Mouse (Mus musculus): ENCODE results near the gene Ppp1r1a. TPM values are rescaled to one million over a fixed set of nuclear protein-coding genes. Genes with fewer than 3 reads are reported as not detected.

Gene Ppp1r1a
- polyA plus RNA-seq, 1 experiment from 2014 or later: 110 TPM

DNA sequence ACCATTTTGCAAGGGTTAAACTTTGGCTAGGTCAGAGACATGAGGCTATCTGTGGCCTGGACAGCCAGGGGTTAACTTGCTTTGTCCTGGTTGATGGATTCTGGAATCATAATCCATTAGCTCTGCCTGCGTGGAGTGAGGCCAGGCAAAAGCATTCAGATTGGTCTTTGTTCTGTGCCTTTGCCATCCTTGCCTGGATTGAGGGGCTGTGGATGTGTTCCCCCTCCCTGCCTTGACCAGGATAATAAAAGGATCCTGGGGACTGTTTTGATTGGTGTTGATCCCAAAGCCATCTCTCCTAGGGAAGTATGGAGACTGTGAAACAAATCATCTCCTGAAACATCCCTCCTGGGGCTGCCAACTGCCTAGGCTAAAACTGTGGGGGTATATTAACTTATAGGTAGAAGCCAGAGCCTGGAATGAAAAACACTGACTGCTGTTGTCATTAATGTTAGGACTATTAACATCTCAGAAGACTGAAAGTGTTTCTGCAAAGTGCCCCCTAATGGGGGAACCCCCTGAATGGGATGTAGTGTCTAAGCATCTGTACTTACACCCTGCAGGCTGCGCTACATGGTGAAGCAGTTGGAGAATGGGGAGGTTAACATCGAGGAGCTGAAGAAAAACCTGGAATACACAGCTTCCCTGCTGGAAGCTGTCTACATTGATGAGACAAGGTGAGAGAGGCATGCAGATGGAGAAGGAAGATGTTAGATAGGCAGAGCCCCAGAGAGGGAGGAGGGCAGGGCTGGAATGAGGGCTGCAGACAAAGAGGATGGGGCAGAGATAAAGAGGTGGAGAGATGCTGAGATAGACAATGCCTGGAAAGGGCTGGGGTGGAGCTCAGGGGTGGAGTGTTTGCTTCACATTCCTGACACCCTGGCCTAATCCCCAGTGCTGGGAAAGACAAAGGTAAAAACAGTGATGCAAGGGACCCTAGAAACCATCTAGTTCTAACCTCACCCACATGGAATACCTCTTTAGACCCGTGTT lies 18.1 kb downstream of the Ppp1r1a start:
- peak overlapping the region; percentile 93 for H3K27ac ChIP-seq (ENCODE audit: low read depth, low read length)
- no peaks in the 10 kb centered on the region for H3K9me3 ChIP-seq (ENCODE audit: control insufficient read depth, low read length)
- peaks cover 11% of the 10 kb centered on the region; the same call in 1 of the 2 replicates for H3K36me3 ChIP-seq (ENCODE audit: control insufficient read depth, insufficient read depth, low read length)
- peak overlapping the region; percentile 32; the same call in 1 of the 2 replicates for H3K9ac ChIP-seq (replicated peaks; ENCODE audit: low read depth, low read length)
- H3K4me3 ChIP-seq (ENCODE audit: low read depth, low read length): no peak overlapping the region
- peak; percentile 71 for ATAC-seq (ENCODE audit: low read depth)
- 17% methylated on average over 4 of the region's 4 CpGs for WGBS
- peaks cover 25% of the 10 kb centered on the region for H3K4me1 ChIP-seq (ENCODE audit: control insufficient read depth, insufficient read depth, low read length)
- H3K4me2 ChIP-seq (ENCODE audit: low read depth, low read length): peak overlapping the region; percentile 26; the same call in 1 of the 2 replicates
- H3K27me3 ChIP-seq (ENCODE audit: control insufficient read depth, insufficient read depth, low read length): no peaks in the 10 kb centered on the region

- Histone ChIP-seq H3K36me3 (ENCODE audit: control insufficient read depth, insufficient read depth, low read length) (peaks cover 8% of the 10 kb centered on the region; the same call in 1 of the 2 replicates), H3K9ac (replicated peaks; ENCODE audit: low read depth, low read length) (no peak overlapping the region; the same call in 1 of the 2 replicates), H3K4me1 (ENCODE audit: control insufficient read depth, insufficient read depth, low read length) (peaks cover 29% of the 10 kb centered on the region), H3K9me3 (ENCODE audit: control insufficient read depth, low read length) (no peaks in the 10 kb centered on the region), H3K4me3 (ENCODE audit: low read depth, low read length) (no peak overlapping the region), H3K27ac (ENCODE audit: low read depth, low read length) (peak overlapping the region; percentile 93), H3K27me3 (ENCODE audit: control insufficient read depth, insufficient read depth, low read length) (no peaks in the 10 kb centered on the region), H3K4me2 (ENCODE audit: low read depth, low read length) (no peak overlapping the region; the same call in 1 of the 2 replicates)
- 2% methylated on average over 5 of the region's 5 CpGs for WGBS
- peak; percentile 62 for ATAC-seq (ENCODE audit: low read depth)
These were observed 19.0 kb downstream of the Ppp1r1a start for GRCm38 (mm10) chr15:103518600-103519385.

DNA sequence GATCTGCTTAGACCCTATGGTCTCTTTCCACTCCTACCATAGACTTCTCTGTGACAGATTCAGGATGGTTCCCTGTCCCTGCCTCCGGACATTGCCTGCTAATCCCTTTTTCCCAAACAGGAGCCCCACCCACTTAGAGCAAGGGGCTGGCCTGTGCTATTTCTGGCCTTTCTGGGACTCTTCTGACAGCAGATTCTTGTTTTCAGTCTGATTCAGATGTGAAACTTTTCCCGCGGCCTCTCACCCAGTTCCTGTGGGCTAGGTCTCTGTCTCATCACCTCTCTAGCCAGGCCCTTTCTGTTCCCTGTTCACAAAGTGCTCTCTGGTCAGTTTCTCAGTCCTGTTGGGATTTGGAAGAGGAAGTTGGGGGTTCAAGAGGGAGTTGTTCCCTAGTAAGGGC lies 22.9 kb downstream of the Ppp1r1a start:
- H3K4me3 ChIP-seq (ENCODE audit: low read depth, low read length): no peak overlapping the region

GRCm38 (mm10) chr15:103514119-103514518 lies 23.7 kb downstream of the Ppp1r1a start:
- Histone ChIP-seq H3K9ac (replicated peaks; ENCODE audit: low read depth, low read length) (0 out of 2 replicates have a peak overlapping the region, but pooled peaks have one; percentile 37), H3K4me2 (ENCODE audit: low read depth, low read length) (peak overlapping the region; percentile 42), H3K9me3 (ENCODE audit: control insufficient read depth, low read length) (no peaks in the 10 kb centered on the region), H3K27ac (ENCODE audit: low read depth, low read length) (peak overlapping the region; percentile 75), H3K4me3 (ENCODE audit: low read depth, low read length) (peak overlapping the region; percentile 14; the same call in 1 of the 2 replicates), H3K36me3 (ENCODE audit: control insufficient read depth, insufficient read depth, low read length) (no peaks in the 10 kb centered on the region), H3K27me3 (ENCODE audit: control insufficient read depth, insufficient read depth, low read length) (no peaks in the 10 kb centered on the region), H3K4me1 (ENCODE audit: control insufficient read depth, insufficient read depth, low read length) (peaks cover 26% of the 10 kb centered on the region)
- ATAC-seq (ENCODE audit: low read depth): peak; percentile 92
- 1% methylated on average over 10 of the region's 10 CpGs for WGBS

More for the DNA sequence above, 22.9 kb downstream of the Ppp1r1a start:
- 49% methylated on average over 3 of the region's 3 CpGs for WGBS
- Histone ChIP-seq H3K4me2 (ENCODE audit: low read depth, low read length) (peak overlapping the region; percentile 42; the same call in 1 of the 2 replicates), H3K4me1 (ENCODE audit: control insufficient read depth, insufficient read depth, low read length) (peaks cover 28% of the 10 kb centered on the region), H3K9me3 (ENCODE audit: control insufficient read depth, low read length) (no peaks in the 10 kb centered on the region), H3K27ac (ENCODE audit: low read depth, low read length) (no peak overlapping the region), H3K9ac (replicated peaks; ENCODE audit: low read depth, low read length) (no peak overlapping the region), H3K36me3 (ENCODE audit: control insufficient read depth, insufficient read depth, low read length) (no peaks in the 10 kb centered on the region), H3K27me3 (ENCODE audit: control insufficient read depth, insufficient read depth, low read length) (no peaks in the 10 kb centered on the region)
- ATAC-seq (ENCODE audit: low read depth): no peak

DNA sequence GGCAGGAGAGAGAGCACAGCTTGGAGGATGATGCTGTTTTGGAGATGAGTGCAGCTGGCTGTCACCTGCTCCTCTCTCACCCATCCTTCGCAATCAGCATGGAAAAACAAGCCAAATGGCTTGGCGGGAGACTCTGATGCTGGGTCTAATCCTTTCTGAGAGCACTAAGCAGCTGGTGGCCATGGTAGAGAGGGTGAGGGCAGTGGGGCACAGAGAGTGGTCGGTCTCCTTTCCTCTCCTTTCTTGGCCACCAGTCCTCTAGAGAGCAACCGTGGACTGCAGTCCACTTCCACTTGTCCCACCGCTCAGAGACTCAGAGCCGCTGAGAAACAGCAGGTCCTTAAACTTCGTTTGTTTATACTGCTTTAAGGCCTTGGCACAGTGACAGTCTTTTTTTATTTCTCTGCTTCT lies 24.2 kb downstream of the Ppp1r1a start:
- Histone ChIP-seq H3K36me3 (ENCODE audit: control insufficient read depth, insufficient read depth, low read length) (no peaks in the 10 kb centered on the region), H3K27me3 (ENCODE audit: control insufficient read depth, insufficient read depth, low read length) (no peaks in the 10 kb centered on the region), H3K4me2 (ENCODE audit: low read depth, low read length) (peak overlapping the region; percentile 42), H3K27ac (ENCODE audit: low read depth, low read length) (peak overlapping the region; percentile 75), H3K4me1 (ENCODE audit: control insufficient read depth, insufficient read depth, low read length) (peaks cover 21% of the 10 kb centered on the region), H3K9ac (replicated peaks; ENCODE audit: low read depth, low read length) (no peak overlapping the region), H3K9me3 (ENCODE audit: control insufficient read depth, low read length) (no peaks in the 10 kb centered on the region), H3K4me3 (ENCODE audit: low read depth, low read length) (0 out of 2 replicates have a peak overlapping the region, but pooled peaks have one; percentile 14)
- peak; percentile 47 for ATAC-seq (ENCODE audit: low read depth)
- WGBS: 6% methylated on average over 7 of the region's 7 CpGs

DNA sequence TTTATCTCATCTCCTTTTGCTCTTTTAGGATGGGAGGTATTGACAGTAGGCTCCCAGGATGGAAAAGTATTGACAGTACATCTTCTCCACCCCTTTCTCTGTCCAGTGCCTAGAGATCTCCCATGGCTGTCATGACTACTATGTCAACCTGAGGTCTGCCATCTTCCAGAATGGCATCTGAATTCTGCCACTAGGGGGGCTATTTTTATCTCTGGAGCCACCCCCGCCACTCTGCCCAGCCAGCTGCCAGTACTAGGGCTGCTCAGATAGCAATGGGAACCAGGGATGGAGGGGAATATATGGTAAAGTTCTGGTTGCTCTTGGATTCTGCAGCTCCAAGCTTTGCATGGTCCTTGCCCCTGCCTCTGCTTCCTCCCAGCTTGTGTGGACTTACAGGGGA lies 26.2 kb downstream of the Ppp1r1a start:
- no peak overlapping the region for H3K9ac ChIP-seq (replicated peaks; ENCODE audit: low read depth, low read length)
- 64% methylated on average over 1 of the region's 1 CpGs for WGBS
- ATAC-seq (ENCODE audit: low read depth): no peak
- H3K4me3 ChIP-seq (ENCODE audit: low read depth, low read length): no peak overlapping the region
- peaks cover 21% of the 10 kb centered on the region for H3K4me1 ChIP-seq (ENCODE audit: control insufficient read depth, insufficient read depth, low read length)
- H3K36me3 ChIP-seq (ENCODE audit: control insufficient read depth, insufficient read depth, low read length): no peaks in the 10 kb centered on the region
- no peak overlapping the region for H3K4me2 ChIP-seq (ENCODE audit: low read depth, low read length)
- H3K27ac ChIP-seq (ENCODE audit: low read depth, low read length): no peak overlapping the region
- no peaks in the 10 kb centered on the region for H3K9me3 ChIP-seq (ENCODE audit: control insufficient read depth, low read length)
- no peaks in the 10 kb centered on the region for H3K27me3 ChIP-seq (ENCODE audit: control insufficient read depth, insufficient read depth, low read length)

GRCm38 (mm10) chr15:103509317-103509716 lies 28.5 kb downstream of the Ppp1r1a start:
- Histone ChIP-seq H3K4me1 (ENCODE audit: control insufficient read depth, insufficient read depth, low read length) (peaks cover 28% of the 10 kb centered on the region), H3K27me3 (ENCODE audit: control insufficient read depth, insufficient read depth, low read length) (no peaks in the 10 kb centered on the region), H3K9me3 (ENCODE audit: control insufficient read depth, low read length) (no peaks in the 10 kb centered on the region), H3K9ac (replicated peaks; ENCODE audit: low read depth, low read length) (no peak overlapping the region), H3K4me3 (ENCODE audit: low read depth, low read length) (no peak overlapping the region), H3K4me2 (ENCODE audit: low read depth, low read length) (no peak overlapping the region), H3K27ac (ENCODE audit: low read depth, low read length) (peak overlapping the region; percentile 12; the same call in 1 of the 2 replicates), H3K36me3 (ENCODE audit: control insufficient read depth, insufficient read depth, low read length) (no peaks in the 10 kb centered on the region)
- ATAC-seq (ENCODE audit: low read depth): no peak
- 48% methylated on average over 3 of the region's 3 CpGs for WGBS

DNA sequence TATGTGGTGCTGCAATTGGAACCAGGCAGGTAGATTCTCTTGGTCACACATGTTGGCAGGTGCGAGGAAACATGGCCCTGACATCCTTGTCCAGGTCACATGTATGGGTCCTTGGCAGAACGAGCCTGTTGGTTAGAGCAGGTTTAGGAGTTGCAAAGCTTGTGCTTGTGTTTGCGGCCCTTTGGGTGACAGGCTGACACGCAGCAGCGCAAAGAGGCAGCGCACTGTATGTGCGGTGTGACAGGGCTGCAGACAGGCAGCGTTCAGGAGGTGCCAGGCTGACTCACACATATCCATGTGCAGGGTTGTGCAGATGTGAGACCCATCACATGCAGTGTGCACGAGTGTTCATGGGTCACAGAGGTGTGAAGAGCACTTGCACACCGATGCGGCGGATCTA lies 34.1 kb downstream of the Ppp1r1a start:
- Histone ChIP-seq H3K4me1 (ENCODE audit: control insufficient read depth, insufficient read depth, low read length) (peaks cover 22% of the 10 kb centered on the region), H3K4me2 (ENCODE audit: low read depth, low read length) (peak overlapping the region; percentile 72), H3K27me3 (ENCODE audit: control insufficient read depth, insufficient read depth, low read length) (no peaks in the 10 kb centered on the region), H3K27ac (ENCODE audit: low read depth, low read length) (peak overlapping the region; percentile 74; the same call in 1 of the 2 replicates), H3K9me3 (ENCODE audit: control insufficient read depth, low read length) (no peaks in the 10 kb centered on the region), H3K9ac (replicated peaks; ENCODE audit: low read depth, low read length) (peak overlapping the region; percentile 85), H3K4me3 (ENCODE audit: low read depth, low read length) (peak overlapping the region; percentile 68), H3K36me3 (ENCODE audit: control insufficient read depth, insufficient read depth, low read length) (no peaks in the 10 kb centered on the region)
- WGBS: 27% methylated on average over 12 of the region's 12 CpGs
- peak; percentile 55 for ATAC-seq (ENCODE audit: low read depth)
